Mouse (Mus musculus): Measurements from ENCODE around the gene Ubxn10.

Gene Ubxn10

DNA sequence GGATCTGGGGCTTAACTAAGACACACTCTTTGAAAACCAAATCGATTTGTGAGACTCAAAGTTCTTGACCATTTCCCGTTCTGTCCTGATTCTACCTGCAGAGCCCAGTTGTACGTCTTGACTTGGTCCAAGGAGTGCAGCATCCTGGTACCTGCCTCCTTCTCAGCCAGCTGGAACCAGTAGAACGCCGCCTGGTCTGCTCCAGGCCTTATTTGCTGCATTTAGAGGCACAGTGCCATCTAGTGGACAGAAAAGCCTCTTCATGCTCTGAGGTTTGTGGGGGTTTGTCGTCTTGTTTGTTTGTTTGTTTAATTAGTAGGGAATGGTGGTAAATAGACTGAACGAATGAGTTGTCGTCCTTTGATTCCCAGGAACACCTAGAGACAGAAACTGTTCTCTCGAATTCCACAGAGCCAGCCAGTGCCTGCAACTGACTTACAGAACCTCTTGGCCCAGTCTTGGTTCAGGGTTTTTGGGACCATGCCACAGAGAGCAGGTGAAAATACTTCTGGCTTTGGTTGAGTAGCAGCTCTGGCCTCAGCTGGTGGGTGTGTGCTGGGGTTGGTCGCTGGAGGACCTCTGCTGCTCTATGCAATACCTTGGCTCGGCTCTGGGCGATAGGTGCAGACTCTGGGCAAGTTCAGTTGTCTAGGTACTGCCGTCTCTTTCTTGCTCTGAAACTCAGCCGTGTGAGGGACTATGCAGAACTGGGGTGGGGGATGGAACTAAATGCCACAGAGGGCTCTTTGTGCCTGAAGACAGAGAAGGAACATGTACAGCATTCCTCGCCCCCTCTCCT, 36.6 kb downstream of the Ubxn10 start:
- DNase-seq: no peak

DNA sequence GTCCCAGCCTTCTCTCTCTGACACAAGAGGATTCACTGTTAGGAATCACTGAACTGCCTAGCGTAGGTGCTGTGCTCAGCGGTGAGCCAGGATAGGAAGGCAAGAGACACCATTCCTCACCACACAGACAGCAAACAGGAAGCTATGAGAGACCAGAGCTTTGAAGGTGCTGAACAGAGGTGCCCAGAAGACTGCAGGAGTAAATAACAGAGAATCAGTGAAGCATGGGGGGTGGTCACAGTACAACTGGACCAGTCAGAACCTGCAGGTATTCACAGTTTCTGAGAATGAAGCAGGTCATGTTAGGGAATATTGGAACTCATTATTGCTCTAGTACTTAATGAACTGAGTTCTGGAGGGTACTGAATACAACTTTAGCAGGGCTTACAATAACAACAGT, 38.7 kb downstream of the Ubxn10 start:
- DNase-seq: no peak

DNA sequence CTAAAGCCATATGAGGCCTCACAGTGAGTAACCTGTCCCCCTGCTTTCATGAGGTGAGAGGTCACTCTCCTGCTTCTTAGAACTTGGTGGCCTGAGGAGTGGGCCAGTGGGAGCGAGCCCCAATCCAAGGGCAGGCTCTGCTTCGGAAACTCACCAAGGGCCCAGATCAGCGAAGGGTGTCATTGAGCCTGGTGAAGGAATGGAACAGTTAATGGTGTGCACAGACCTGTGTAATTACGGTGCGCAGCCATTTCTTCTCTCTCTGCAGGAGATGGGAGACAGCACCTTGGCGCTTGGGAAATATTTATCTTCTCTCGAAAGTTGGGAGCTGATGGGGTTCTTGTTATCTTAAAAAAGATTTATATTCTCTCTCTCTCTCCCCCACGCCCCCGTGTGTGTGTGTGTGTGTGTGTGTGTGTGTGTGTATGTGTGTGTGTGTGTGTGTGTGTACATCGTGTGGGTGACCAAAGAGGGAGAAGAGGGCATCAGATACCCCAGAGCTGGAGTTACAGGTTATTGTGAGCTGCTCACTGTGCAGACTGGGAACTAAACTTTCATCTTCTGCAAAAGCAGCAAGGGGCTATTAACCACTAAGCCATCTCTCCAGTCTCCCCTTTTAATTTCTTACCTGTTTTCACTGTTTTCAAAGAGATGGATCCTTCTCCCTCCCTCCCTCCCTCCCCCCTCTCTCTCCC, 39.7 kb downstream of the Ubxn10 start:
- no peak for DNase-seq

DNA sequence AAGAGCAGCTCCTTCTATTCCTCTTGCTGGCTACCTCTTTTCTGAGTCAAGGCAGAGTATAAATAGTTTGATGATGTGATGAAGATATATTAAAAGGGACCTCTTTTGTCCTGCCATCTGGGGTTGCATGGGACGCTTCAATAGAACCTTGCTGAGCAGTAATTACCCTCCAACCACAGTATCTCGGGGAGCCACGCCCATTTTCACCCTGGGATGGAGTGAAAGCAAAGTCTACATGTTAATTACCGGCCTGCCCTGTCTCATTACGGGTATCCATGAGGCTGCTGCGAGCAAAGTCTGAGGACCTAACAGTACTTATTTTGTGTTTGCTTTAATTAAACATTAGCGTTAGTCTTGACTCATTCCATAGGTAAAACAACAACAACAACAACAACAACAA, 40.2 kb downstream of the Ubxn10 start:
- DNase-seq: no peak

DNA sequence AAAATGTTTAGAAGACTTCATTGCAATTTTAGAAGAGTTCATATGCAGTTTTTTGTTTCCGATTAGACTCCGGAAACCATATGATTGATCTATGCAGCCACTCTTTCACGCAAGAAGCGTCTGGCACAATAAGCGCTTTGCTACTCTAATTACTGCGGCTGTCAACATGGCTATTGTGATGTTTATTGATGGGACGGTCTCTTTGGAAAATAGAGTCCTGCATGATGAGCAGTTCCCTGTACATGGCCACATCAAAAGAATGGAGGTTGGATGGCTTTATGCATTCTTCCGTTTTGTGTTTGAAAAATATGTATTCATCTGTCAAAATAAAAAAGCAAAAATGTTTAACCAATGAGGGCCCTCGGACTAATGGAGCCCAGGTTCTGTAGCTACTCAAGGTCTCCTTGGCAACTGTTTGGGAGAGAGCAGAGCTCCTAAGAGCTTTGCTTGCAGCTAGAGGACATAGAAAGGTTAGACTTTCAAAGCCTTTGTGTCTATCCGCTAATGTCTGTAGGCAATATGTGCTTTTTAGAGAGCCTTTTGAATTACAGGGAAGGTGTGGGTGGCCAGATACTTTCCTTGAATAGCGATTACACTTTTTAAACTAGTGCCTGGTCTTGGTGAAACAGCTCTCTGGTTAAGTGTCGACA, 43.8 kb downstream of the Ubxn10 start:
- DNase-seq: no peak

DNA sequence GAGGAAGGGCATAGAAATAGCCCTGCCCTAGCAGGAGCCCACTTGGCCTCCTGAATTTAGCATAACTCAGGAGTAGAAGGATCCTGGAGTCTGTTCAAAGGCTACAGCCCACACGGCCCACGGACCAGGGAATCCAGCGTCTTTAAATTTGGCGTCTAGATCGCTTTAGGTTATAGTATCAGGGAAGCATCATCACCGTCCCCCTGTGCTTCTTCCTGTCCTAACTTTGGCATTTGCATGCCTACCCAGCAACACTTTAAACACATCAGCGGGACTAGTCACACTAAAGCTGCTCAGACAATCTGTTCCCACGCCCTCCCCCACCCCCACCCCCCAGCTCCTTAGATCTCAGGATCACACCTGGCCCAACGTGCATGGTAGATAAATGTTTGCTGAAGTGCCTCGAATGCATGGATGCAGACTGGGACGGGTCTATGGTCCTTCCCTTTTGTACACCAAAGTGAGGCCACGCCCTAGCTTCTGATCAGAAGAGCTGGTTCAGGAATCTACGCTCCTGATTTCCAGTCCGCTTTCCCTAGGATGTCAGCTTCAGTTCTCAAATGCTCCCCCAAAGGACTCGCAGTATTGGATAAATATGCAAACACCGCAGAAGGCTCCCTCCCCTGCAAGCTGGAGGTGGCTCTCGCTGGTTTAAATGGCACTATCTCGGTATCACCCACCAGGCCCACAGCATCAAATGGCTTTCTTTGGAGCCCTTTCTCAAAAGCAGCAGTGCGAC, 45.4 kb downstream of the Ubxn10 start:
- no peak for DNase-seq

DNA sequence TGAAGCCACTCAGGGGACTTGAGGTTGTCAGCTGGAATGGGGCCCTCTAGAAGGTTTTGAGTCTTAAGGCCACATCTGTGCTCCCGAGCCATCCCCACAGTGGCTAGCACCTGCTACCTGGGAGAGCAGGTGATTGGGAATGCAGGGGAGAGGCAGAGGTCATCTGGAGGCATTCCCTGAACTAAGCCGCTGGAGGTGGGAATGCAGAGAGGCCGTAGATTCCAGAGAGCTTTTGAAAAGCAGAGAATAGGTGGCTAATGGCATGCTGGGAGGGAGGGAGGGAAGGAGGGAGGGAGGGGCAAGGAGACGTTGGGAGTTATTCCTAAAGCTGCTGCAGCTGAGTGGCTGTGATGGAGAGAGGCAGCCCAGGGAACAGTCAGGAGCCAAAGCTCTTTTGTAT, 46.4 kb downstream of the Ubxn10 start:
- DNase-seq: no peak

DNA sequence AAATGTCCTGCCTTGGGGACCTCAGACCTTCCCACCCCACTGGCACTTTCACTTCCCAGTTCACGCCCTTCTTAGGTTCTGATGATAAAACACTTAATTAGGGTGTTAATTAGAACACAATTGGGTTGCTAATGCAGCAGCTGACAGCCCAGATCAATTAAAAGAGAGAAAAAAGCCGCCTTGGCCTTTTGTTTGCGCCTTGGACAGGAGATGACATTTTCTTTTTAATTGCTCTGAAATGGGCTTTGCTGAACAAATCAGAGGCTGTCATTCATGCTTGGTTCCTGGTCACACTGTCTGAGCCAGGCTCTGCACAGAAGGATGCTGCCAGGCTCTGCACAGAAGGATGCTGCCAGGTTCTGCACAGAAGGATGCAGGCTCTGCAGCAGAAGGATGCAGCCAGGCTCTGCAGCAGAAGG, 47.9 kb downstream of the Ubxn10 start:
- no peak for DNase-seq

DNA sequence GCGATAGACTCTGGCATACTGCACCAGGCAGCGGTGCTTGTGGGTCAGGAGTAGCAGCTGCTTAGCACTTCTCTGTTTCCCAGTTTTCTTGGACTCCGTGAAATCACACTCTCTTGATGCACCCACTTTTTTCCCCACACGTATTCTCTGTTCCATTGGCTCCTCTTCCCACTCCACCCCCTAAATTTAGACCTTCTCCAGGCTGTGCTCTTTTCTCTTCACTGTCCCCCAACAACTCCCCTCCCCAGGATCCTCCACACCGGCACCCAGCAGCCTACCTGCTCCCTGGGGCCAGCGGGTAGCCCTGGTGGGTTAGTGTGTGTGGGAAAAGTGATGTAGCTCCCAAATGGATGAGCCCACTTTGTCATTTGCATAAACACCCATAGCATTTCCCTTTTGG, 51.2 kb downstream of the Ubxn10 start:
- DNase-seq: no peak

DNA sequence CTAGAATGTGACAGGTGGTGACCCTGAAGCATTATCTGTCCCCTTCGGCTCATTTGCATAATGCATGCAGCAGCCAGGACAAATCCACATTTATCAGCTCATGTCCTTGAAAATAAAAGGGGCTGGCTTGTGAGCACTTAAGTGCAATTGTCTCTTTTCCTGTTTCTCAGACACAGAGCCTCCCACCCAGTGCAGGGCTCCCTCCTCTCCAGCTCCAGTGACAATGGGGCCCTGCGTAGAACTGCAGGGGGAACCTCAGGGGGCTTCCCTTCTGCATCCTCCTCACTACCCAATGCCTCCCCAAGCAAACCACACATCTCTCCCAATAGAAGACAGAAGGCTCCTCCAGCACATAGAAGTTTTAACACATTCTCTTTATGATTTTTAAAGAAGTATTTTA, 54.2 kb downstream of the Ubxn10 start:
- DNase-seq: no peak

DNA sequence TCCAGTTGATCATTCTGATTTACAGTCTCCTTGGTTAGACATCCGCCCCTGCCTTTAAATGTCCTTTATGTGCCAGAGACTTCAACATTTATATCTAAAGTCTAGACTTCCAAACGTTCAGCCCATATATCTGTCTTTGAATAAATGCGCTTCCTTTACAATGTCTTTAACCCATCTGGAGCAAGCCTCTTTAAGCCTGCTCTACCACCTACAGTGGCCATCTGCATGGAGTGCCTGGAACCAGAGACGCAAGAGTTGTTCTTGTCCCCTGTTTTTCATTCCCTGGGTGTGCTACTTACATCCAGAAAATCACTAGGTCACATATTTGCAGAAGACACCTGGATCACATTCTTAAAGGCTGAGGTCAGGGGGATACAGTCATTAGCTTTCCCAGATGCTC, 56.8 kb downstream of the Ubxn10 start:
- DNase-seq: no peak

DNA sequence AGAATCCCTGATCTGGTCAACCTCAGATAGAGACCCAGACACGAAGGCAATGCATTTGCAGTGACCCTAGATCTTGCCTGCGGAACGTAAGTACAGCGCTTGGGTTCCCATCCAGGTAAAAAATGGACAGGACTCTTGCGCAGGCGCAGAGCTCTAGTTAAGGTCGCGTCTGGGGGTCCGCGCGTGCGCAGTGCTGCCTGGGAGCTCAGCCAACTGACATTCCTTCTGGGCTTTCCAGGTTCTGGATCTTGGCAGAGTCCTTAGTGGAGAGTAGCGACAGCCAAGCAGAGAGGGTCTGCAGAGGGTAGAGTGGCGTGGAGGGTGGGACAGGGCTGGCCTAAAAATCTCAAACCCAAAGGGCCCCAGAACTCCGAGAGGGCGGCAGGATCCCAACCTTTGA, 59.4 kb downstream of the Ubxn10 start:
- DNase-seq: no peak

DNA sequence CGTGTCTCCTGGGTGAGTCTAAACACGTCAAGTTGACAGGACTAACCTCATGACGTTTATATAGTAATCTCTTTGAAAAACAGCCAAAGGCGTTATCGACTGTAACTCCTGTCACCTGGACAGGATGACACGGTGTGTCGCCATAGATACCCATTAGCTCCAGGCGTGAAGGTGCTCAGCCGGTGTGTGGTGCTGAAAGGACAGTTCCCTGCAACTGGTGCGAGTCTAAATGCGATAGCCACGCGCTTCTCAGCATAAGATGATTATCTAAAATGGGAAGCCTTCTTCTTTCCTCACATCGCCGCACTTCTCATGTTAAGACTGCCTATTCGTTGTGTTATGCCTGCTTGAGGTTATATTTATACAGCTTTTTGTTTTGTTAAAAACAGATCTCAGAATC, 60.5 kb downstream of the Ubxn10 start:
- no peak for DNase-seq

DNA sequence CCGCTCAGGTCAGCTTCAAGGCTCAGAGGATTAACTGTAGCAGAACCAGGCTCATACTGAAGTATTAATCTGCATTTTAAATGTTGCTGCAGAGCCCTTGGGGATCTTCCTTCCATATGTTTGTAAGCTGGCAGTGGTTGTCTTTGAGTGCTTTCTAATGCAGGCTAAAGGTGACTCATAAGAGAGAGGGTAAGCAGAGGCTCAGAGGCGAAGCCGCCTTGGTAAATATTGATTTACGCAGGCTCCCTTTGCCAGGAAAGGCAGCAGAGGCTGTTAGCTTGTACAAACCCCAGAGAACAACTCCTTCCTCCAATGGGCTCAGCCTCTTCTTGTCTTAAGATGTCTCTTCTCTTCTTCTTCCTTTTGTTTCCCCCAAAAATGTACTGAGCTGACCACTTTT, 64.8 kb downstream of the Ubxn10 start:
- DNase-seq: no peak

DNA sequence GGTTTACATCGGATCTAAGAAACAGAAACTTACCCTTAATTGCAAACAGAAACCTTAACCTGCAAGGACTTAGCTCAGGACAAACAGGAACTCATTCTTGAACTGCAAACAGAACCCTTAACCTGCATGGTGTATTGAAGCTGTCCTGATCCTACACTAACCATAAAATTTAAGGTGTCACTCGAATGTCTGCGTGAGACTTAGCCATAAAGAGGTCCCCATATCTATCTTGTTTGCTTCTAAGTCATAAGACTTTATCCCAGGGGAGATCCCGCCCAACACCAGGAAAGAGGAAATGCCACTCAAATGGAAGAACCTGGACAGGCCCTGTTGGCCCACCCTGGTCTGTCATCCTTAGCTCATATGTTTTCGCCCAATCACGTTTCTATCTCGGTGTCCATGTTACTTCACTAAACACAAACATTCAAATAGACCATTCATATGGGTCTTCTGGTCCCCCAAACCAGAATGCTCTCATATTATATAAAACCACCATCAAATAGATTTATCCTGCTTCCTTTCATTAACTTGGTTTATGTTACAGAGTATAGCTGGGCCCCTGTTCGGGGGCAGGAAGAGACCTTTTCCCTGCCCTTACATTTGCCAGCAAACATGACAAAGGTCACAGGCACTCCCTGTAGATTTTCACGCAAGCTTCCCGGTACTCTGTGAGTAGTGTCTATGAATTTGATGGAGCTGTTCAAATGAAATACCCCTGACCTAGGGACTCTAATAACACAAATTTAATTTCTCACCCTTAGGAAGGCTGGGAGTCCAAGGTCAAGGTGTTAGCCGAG, 66.7 kb downstream of the Ubxn10 start:
- no peak for DNase-seq

DNA sequence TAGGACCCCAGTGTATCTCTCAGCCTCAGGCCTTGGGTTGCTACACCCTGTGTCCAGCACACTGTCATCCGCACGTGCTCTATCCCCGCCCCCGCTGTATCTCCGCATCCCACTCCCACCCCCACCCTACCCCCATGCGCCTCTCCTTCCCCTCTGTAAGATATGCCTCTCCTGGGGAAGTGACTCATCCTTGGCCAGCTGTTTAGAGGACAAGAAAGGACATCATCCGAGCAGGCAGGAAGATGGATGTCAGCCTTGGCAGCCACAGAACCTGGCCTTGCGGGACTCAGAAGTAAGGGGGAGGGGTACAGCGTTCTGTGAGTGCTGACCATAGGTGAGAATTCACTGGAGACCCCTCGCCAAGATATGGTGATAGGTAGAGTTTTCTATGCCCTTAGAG, 70.4 kb downstream of the Ubxn10 start:
- no peak for DNase-seq

DNA sequence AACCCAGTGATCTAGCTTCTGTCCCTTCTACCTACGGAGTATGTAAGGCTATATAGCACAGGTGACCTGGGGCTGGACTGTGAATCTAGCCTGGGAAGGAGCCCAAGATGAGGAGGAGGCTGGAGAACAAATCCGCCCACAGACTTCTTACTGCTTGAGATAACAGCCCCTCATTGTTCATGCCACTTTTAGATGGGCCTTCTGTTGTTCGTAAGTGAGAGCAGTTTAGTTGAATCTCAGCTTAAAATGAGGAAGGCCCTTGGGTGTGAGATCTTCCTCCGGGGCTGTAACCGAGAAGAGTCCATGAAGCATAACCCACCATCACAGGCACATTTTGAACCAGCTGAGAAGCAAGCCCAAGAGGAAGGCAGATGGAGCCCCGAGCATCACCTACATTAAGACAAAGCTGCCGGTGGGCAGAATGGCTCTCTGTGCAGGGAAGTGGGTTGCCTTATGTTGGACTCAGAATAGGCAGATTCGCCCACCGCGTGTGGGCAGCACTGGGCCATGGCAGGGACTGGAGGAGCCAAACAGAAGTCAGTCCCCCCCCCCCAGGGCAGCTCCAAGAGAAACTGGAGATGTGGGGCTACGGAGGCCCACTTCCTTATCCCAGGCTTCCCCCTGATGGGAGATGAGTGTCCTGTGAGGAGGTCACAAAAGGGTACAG, 76.9 kb downstream of the Ubxn10 start:
- no peak for DNase-seq
